Mouse (Mus musculus): ENCODE measurements around the gene Sgpp1.
"Not testable (repeated sequence)": the region's sequence is repeated elsewhere in the genome, so short reads cannot be mapped to it uniquely, and the experiment has no call there.

Sgpp1 gene

DNA sequence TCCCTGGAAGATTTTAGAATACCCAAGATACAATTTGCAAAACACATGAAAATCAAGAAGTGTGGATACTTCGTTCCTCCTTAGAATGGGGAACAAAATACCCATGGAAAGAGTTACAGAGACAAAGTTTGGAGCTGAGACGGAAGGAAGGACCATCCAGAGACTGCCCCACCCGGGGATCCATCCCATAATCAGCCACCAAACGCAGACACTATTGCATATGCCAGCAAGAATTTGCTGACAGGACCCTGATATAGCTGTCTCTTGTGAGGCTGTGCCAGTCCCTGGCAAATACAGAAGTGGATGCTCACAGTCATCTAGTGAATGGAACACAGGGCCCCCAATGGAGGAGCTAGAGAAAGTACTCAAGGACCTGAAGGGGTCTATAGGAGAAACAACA is 51.5 kb downstream of the Sgpp1 start:
- not testable (repeated sequence) for DNase-seq

- peak; percentile 45 for DNase-seq
Measured at GRCm38 (mm10) chr12:75683598-75683997, 51.9 kb downstream of the Sgpp1 start.

- DNase-seq, result no peak
Measured at GRCm38 (mm10) chr12:75682842-75683241, 52.7 kb downstream of the Sgpp1 start.

DNA sequence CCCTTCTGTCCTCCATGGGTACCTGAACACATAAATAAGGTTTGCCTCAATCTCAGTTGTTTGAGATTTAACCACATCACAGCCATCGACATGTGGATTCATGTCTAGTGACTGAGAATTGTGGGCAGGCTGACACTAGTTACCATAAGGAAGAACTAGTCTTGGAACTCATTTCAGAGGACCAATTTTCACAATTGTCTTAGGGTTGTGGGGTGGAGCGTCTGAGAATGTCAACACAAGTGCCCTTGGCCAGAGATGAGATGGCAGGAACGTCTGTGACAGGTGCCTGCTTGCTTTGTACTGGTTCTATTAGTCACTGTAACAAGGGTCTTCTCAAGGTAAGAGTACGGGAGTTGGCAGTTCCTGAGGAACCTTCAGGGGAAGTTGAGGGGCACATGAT is 54.4 kb downstream of the Sgpp1 start:
- no peak for DNase-seq

GRCm38 (mm10) chr12:75678393-75678792 is 57.1 kb downstream of the Sgpp1 start:
- DNase-seq, result no peak

DNA sequence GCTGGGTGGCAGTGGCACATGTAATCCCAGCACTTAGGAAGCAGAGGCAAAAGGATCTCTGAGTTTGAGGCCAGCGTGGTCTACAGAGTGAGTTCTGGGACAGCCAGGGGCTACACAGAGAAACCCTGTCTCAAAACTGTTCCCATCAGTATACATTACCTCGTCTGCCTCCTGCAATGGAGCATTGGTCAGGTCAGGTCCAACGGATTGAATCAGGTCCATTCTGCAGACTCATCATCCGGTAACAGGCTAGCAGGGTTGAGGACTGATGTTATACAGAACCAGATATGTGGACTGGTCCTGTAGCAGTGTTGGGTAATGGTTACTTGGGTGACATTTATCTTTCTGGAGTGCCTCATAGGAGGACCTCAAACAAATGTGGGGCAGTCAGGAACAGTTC is 62.9 kb downstream of the Sgpp1 start:
- DNase-seq, result no peak

DNA sequence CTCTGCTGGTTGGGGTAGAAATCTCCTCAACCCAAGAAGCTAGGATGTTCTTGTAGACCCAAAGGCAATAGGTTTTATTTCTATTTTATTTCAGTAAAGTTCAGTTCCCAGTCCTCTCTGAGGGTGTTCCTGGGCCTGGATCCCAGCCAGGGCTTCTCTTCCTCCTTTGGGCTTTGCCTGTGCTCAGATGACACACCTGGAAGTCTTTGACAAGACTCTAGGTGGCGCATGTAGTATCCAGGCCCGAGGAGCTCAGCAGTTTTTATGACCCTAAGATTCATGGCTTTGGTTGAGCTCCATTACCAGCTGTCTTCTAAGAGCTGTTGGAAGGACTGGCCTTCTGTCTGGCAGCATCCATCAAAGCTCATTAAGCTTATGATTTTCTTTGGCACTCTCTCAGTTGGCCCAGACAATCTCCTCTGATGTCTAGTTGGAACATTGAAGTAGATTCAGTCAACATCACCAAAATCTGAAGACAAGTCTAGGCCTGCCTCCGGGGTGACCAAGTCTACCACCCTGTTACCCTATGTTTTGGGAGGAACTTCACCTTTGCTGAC is 63.7 kb downstream of the Sgpp1 start:
- DNase-seq, result no peak

GRCm38 (mm10) chr12:75670611-75671010 is 64.9 kb downstream of the Sgpp1 start:
- DNase-seq, result no peak

DNA sequence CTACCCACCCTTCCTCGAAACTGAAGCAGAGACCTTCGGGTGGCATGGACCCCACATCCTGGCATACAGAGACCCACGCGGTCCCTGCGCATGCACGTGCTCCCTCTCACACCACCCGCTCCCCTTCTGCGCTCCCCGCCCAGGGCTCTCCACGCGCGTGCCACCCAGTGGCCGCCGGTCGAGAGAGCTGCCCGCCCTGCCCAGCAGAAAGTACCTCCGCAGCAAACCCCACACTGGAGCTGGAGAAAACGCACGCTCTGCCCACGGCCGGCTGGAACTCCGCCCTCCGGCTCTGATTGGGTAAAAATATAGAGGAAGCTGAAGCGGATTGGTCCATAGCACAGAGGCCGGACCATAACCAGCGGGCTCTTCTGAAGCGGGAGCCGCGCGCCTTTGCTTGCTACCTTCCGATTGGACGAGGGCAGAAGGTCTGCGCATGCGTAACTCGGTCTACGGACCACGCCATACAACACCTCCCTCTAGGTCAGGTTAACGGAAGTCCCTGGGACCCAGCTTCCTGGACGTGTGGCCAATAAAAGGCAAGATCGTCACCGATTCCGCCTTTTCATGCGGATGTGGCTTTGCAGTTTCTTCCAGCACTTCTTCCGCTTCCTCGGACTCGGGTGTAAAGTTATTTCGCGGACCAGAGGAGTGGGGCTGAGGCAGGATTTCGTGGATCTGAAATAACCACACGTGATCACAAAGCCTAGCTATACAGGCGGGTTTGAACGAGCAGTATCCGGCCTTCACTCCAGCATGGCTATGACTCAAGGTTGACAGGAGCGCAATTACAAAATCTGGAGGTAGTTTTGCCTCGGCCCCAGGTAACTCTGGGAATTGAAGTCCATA is 66.0 kb downstream of the Sgpp1 start, which contains the start of gene Wdr89:
Wdr89 (minus strand) TSS at position 280 of the 849 bp plus-strand sequence.
- DNase-seq, result peak; percentile 97

DNA sequence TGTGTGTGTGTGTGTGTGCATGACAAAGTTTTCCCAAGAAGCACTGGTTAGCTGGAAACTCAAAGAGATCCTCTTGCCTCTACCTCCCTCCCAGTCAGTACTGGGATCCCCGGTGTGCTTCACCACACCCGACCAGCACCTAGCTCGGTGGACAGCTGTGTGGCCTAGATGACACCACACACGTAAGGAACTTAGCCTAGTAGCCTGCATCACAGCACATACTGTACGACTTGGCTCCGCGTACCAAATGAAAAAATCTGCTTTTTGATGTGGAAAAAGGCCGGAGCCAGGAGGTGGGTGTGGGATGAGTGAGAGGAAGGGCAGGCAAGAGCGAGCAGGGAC is 66.6 kb downstream of the Sgpp1 start:
- no peak for DNase-seq

DNA sequence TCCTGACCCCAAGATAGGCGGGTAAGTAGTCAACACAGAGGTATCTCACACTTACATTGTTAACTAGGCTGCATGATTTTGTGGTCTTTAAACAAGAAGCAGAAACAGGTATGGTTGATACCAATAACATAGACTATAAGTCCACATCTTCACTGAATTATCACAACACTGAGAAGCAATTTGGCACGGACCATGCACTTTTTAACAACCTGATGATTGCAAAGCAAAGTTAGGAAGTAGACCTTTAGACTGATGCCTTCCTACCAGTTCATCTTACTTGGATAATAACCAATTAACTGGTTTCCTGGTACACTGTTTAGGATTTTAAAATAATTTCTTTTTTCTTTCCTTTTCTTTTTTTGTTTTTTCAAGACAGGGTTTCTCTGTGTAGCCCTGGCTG is 67.3 kb downstream of the Sgpp1 start:
- DNase-seq, result no peak

DNA sequence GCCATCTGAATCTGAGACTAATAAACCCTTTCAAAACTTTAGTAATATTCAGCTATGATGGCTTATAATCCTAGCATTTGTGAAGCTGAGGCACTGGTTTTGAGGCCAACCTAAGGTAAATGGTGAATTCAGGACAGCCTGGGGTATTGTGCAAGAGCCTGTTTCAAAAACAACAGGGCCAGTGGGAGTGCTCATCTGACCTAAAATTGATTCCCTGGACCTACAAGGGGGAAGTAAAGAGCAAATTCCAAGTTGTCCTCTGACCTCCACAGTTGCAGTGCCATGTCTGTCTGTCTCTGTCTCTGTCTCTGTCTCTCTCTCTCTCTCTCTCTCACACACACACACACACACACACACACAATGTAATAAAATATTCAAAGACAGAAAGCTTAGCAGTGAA is 68.6 kb downstream of the Sgpp1 start:
- DNase-seq, result no peak

GRCm38 (mm10) chr12:75664516-75664810 is 71.1 kb downstream of the Sgpp1 start:
- DNase-seq, result peak; percentile 33
